Mouse (Mus musculus): ENCODE data around the gene St3gal4. TPM values are rescaled to one million over a fixed set of nuclear protein-coding genes. Genes with fewer than 3 reads are reported as not detected.

The St3gal4 gene
- polyA plus RNA-seq, 1 experiment: 5.6 TPM

GRCm38 (mm10) chr9:35021744-35022143 is 97.3 kb downstream of the St3gal4 start:
- TF ChIP-seq CTCF (IDR thresholded peaks at IDR 0.05; ENCODE audit: borderline replicate concordance, extremely low read depth, insufficient read depth, insufficient read length) (no peak), POLR2A (IDR thresholded peaks at IDR 0.05; ENCODE audit: borderline replicate concordance, extremely low read depth, insufficient read depth, insufficient read length, poor library complexity, severe bottlenecking) (no peak)
- DNase-seq (ENCODE audit: low read depth): no peak

- no peak for DNase-seq (ENCODE audit: low read depth)
- no peak for TF ChIP-seq CTCF (IDR thresholded peaks at IDR 0.05; ENCODE audit: borderline replicate concordance, extremely low read depth, insufficient read depth, insufficient read length)
- TF ChIP-seq POLR2A (IDR thresholded peaks at IDR 0.05; ENCODE audit: borderline replicate concordance, extremely low read depth, insufficient read depth, insufficient read length, poor library complexity, severe bottlenecking): no peak
These were observed 98.9 kb downstream of the St3gal4 start for GRCm38 (mm10) chr9:35020015-35020653.

GRCm38 (mm10) chr9:35019372-35019771 is 99.7 kb downstream of the St3gal4 start:
- TF ChIP-seq CTCF (IDR thresholded peaks at IDR 0.05; ENCODE audit: borderline replicate concordance, extremely low read depth, insufficient read depth, insufficient read length): peak; percentile 83
- no peak for TF ChIP-seq POLR2A (IDR thresholded peaks at IDR 0.05; ENCODE audit: borderline replicate concordance, extremely low read depth, insufficient read depth, insufficient read length, poor library complexity, severe bottlenecking)
- DNase-seq (ENCODE audit: low read depth): peak; percentile 91

GRCm38 (mm10) chr9:35018056-35018455 is 101.0 kb downstream of the St3gal4 start:
- DNase-seq (ENCODE audit: low read depth): no peak
- no peak for TF ChIP-seq POLR2A (IDR thresholded peaks at IDR 0.05; ENCODE audit: borderline replicate concordance, extremely low read depth, insufficient read depth, insufficient read length, poor library complexity, severe bottlenecking)
- TF ChIP-seq CTCF (IDR thresholded peaks at IDR 0.05; ENCODE audit: borderline replicate concordance, extremely low read depth, insufficient read depth, insufficient read length): no peak

- peak; percentile 91 for DNase-seq (ENCODE audit: low read depth)
- TF ChIP-seq CTCF (IDR thresholded peaks at IDR 0.05; ENCODE audit: borderline replicate concordance, extremely low read depth, insufficient read depth, insufficient read length) (no peak), POLR2A (IDR thresholded peaks at IDR 0.05; ENCODE audit: borderline replicate concordance, extremely low read depth, insufficient read depth, insufficient read length, poor library complexity, severe bottlenecking) (no peak)
These were observed 101.5 kb downstream of the St3gal4 start for GRCm38 (mm10) chr9:35017563-35017962.

GRCm38 (mm10) chr9:35016762-35017161 is 102.3 kb downstream of the St3gal4 start:
- DNase-seq (ENCODE audit: low read depth): peak; percentile 69
- peak; percentile 55; the same call in 1 of the 2 replicates for TF ChIP-seq CTCF (IDR thresholded peaks at IDR 0.05; ENCODE audit: borderline replicate concordance, extremely low read depth, insufficient read depth, insufficient read length)
- no peak for TF ChIP-seq POLR2A (IDR thresholded peaks at IDR 0.05; ENCODE audit: borderline replicate concordance, extremely low read depth, insufficient read depth, insufficient read length, poor library complexity, severe bottlenecking)

- TF ChIP-seq POLR2A (IDR thresholded peaks at IDR 0.05; ENCODE audit: borderline replicate concordance, extremely low read depth, insufficient read depth, insufficient read length, poor library complexity, severe bottlenecking) (no peak), CTCF (IDR thresholded peaks at IDR 0.05; ENCODE audit: borderline replicate concordance, extremely low read depth, insufficient read depth, insufficient read length) (no peak)
- DNase-seq (ENCODE audit: low read depth): no peak
These were observed 111.2 kb downstream of the St3gal4 start for GRCm38 (mm10) chr9:35007697-35008341.

- DNase-seq (ENCODE audit: low read depth): no peak
- TF ChIP-seq CTCF (IDR thresholded peaks at IDR 0.05; ENCODE audit: borderline replicate concordance, extremely low read depth, insufficient read depth, insufficient read length) (no peak), POLR2A (IDR thresholded peaks at IDR 0.05; ENCODE audit: borderline replicate concordance, extremely low read depth, insufficient read depth, insufficient read length, poor library complexity, severe bottlenecking) (no peak)
These were observed 115.0 kb downstream of the St3gal4 start for GRCm38 (mm10) chr9:35004113-35004512.

GRCm38 (mm10) chr9:34997880-34998865 is 120.9 kb downstream of the St3gal4 start:
- TF ChIP-seq CTCF (IDR thresholded peaks at IDR 0.05; ENCODE audit: borderline replicate concordance, extremely low read depth, insufficient read depth, insufficient read length) (no peak), POLR2A (IDR thresholded peaks at IDR 0.05; ENCODE audit: borderline replicate concordance, extremely low read depth, insufficient read depth, insufficient read length, poor library complexity, severe bottlenecking) (no peak)
- peak; percentile 67 for DNase-seq (ENCODE audit: low read depth)

Other genes with a start within 250 kb of the St3gal4 start
- 58.0 and 82.2 TPM in 2 replicates for gene Dcps, start 56.8 kb upstream of the St3gal4 start, polyA plus RNA-seq (2012; rRNA removed)
- gene Srpr, start 80.9 kb upstream of the St3gal4 start, polyA plus RNA-seq (2012; rRNA removed): 43.2 and 51.3 TPM in 2 replicates
- gene Tirap, start 81.0 kb upstream of the St3gal4 start, polyA plus RNA-seq (2012; rRNA removed): 4.5 and 4.9 TPM in 2 replicates
- gene Foxred1, start 91.8 kb upstream of the St3gal4 start, polyA plus RNA-seq (2012; rRNA removed): 48.1 and 63.1 TPM in 2 replicates
- gene Fam118b, start 148.5 kb upstream of the St3gal4 start, polyA plus RNA-seq (2012; rRNA removed): 42.5 and 56.3 TPM in 2 replicates
- gene Rpusd4, start 148.6 kb upstream of the St3gal4 start, polyA plus RNA-seq (2012; rRNA removed): 16.3 and 16.4 TPM in 2 replicates